Mouse (Mus musculus): Measurements from ENCODE around the gene Hist1h3d. TPM values are rescaled to one million over a fixed set of nuclear protein-coding genes. Genes with fewer than 3 reads are reported as not detected.
"Not testable (repeated sequence)": the region's sequence is repeated elsewhere in the genome, so short reads cannot be mapped to it uniquely, and the experiment has no call there.

Gene Hist1h3d
- polyA plus RNA-seq, 1 experiment from 2014 or later = 6.2 TPM

DNA sequence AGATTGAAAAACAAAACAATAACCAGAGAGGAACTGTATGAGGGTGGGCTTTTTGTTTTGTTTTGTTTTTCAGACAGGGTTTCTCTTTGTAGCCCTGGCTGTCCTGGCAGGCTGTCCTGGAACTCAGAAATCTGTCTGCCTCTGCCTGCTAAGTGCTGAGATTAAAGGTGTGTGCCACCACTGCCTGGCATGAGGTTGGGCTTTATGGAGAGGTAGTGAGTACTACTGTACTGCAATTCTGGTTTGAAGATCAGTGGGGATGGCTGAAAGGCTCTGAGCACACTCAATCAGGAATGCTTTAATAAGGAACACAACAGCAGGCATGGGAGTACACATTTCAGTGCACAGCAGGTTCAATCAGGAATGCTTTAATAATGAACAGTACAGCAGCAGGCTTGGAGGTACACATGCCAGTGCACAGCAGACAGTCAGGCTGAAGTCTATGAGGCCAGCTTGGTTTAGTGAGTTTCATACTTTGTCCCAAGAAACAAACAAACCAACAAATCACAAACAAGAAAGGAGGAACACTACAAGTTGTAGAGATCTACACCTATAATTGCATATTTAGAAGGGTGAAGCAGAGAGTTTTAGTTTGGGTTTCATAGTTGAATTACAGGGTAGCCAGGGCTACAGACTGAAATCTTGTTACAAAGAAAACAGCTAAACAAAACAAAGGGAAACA lies 8.0 kb downstream of the Hist1h3d start:
- Histone ChIP-seq H3K4me3 (peak overlapping the region; percentile 58), H3K4me2 (peak overlapping the region; percentile 78), H3K4me1 (peaks cover 58% of the 10 kb centered on the region), H3K9me3 (replicated peaks) (no peaks in the 10 kb centered on the region), H3K27me3 (replicated peaks) (no peaks in the 10 kb centered on the region), H3K27ac (peak overlapping the region; percentile 100), H3K9ac (peak overlapping the region; percentile 86), H3K36me3 (no peaks in the 10 kb centered on the region)
- no peak for ATAC-seq

DNA sequence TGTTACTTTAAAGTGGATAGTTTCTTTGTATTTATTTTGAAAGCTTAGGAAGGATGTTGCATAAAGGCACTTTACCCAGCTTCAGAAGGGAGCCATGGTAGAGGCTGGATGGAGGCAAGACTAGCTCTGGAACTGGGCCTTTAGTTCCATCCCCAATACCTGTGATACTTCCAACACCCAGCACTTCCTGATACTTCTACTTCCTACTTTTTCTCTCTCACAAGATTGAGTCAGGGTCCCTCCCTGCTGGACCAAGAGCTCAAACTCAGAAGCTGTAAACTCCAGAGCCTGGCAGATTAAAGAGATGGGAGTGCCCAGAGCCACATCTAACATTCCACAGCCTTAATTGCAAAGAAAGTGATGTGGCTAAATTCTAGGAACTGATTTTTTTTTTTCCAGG lies 8.8 kb downstream of the Hist1h3d start:
- no peaks in the 10 kb centered on the region for H3K9me3 ChIP-seq (replicated peaks)
- no peaks in the 10 kb centered on the region for H3K36me3 ChIP-seq
- H3K27ac ChIP-seq = peak overlapping the region; percentile 100
- H3K9ac ChIP-seq = peak overlapping the region; percentile 86
- ATAC-seq = no peak
- H3K27me3 ChIP-seq (replicated peaks) = no peaks in the 10 kb centered on the region
- peaks cover 51% of the 10 kb centered on the region for H3K4me1 ChIP-seq
- H3K4me3 ChIP-seq = peak overlapping the region; percentile 61
- peak overlapping the region; percentile 78 for H3K4me2 ChIP-seq

DNA sequence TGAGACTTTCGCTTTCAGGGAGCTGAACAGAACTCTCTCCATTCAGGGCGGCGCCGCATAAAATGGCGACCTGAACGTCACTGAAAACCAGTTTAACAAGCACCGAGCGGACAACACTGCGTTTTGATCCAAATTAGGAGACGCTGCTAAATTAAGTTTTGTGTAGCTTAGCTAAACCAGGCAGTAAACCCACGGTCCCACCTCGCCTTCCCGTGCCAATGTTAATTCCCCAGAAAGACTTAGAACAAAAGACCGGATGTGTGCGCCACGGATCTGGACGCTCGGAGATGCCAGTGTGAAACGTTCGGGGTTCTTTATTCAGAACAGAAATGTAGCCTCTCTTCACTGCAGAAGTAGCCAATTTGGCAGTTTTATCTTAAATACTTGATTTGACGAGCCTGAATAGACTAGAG lies 9.5 kb downstream of the Hist1h3d start:
- ATAC-seq = peak; percentile 3
- no peaks in the 10 kb centered on the region for H3K36me3 ChIP-seq
- H3K4me2 ChIP-seq = peak overlapping the region; percentile 78
- no peaks in the 10 kb centered on the region for H3K27me3 ChIP-seq (replicated peaks)
- peak overlapping the region; percentile 61 for H3K4me3 ChIP-seq
- H3K9me3 ChIP-seq (replicated peaks) = no peaks in the 10 kb centered on the region
- H3K27ac ChIP-seq = peak overlapping the region; percentile 100
- 0% methylated on average over 21 of the region's 21 CpGs for WGBS (ENCODE audit: insufficient replicate concordance)
- peaks cover 50% of the 10 kb centered on the region for H3K4me1 ChIP-seq
- peak overlapping the region; percentile 86 for H3K9ac ChIP-seq

GRCm38 (mm10) chr13:23585442-23586098 lies 10.0 kb downstream of the Hist1h3d start:
- not testable (repeated sequence) for H3K36me3 ChIP-seq; H3K9me3 ChIP-seq (replicated peaks); H3K27me3 ChIP-seq (replicated peaks)
- H3K4me2 ChIP-seq = peak overlapping the region; percentile 78
- 0% methylated on average over 34 of the region's 36 CpGs for WGBS (ENCODE audit: insufficient replicate concordance)
- ATAC-seq = peak; percentile 78
- H3K27ac ChIP-seq = peak overlapping the region; percentile 100
- peak overlapping the region; percentile 61 for H3K4me3 ChIP-seq
- peak overlapping the region; percentile 86 for H3K9ac ChIP-seq
- H3K4me1 ChIP-seq = peaks cover 45% of the 10 kb centered on the region

- ATAC-seq = no peak
- Histone ChIP-seq H3K9ac (peak overlapping the region; percentile 77), H3K4me3 (peak overlapping the region; percentile 42), H3K4me2 (peak overlapping the region; percentile 78), H3K36me3 (no peaks in the 10 kb centered on the region), H3K9me3 (replicated peaks) (no peaks in the 10 kb centered on the region), H3K4me1 (peaks cover 37% of the 10 kb centered on the region), H3K27me3 (replicated peaks) (no peaks in the 10 kb centered on the region), H3K27ac (peak overlapping the region; percentile 100)
- 4% methylated on average over 22 of the region's 22 CpGs for WGBS (ENCODE audit: insufficient replicate concordance)
Measured at GRCm38 (mm10) chr13:23586099-23586939, 10.8 kb downstream of the Hist1h3d start.

GRCm38 (mm10) chr13:23586940-23587225 lies 11.3 kb downstream of the Hist1h3d start:
- Histone ChIP-seq H3K9me3 (replicated peaks) (no peaks in the 10 kb centered on the region), H3K27ac (peak overlapping the region; percentile 100), H3K4me2 (peak overlapping the region; percentile 78), H3K4me3 (peak overlapping the region; percentile 42), H3K27me3 (replicated peaks) (no peaks in the 10 kb centered on the region), H3K36me3 (no peaks in the 10 kb centered on the region), H3K4me1 (peaks cover 34% of the 10 kb centered on the region), H3K9ac (peak overlapping the region; percentile 77)
- whole genome bisulfite sequencing (ENCODE audit: insufficient replicate concordance) = 5% methylated on average over 1 of the region's 1 CpGs
- ATAC-seq = no peak

GRCm38 (mm10) chr13:23591206-23591605 lies 15.6 kb downstream of the Hist1h3d start:
- H3K4me2 ChIP-seq = no peak overlapping the region
- H3K9ac ChIP-seq = no peak overlapping the region
- H3K36me3 ChIP-seq = no peaks in the 10 kb centered on the region
- H3K27ac ChIP-seq = no peak overlapping the region
- H3K4me1 ChIP-seq = peaks cover 48% of the 10 kb centered on the region
- H3K9me3 ChIP-seq (replicated peaks) = no peaks in the 10 kb centered on the region
- WGBS (ENCODE audit: insufficient replicate concordance) = 83% methylated on average over 7 of the region's 7 CpGs
- no peaks in the 10 kb centered on the region for H3K27me3 ChIP-seq (replicated peaks)
- ATAC-seq = no peak
- H3K4me3 ChIP-seq = no peak overlapping the region

- 59% methylated on average over 7 of the region's 7 CpGs for WGBS (ENCODE audit: insufficient replicate concordance)
- H3K27ac ChIP-seq = not testable (repeated sequence)
Measured at GRCm38 (mm10) chr13:23591886-23592285, 16.3 kb downstream of the Hist1h3d start.

GRCm38 (mm10) chr13:23592614-23593013 lies 17.1 kb downstream of the Hist1h3d start:
- 78% methylated on average over 7 of the region's 7 CpGs for WGBS (ENCODE audit: insufficient replicate concordance)
- ATAC-seq = no peak
- Histone ChIP-seq H3K4me2 (peak overlapping the region; percentile 14; the same call in 1 of the 2 replicates), H3K9ac (peak overlapping the region; percentile 53), H3K4me3 (no peak overlapping the region), H3K27me3 (replicated peaks) (no peaks in the 10 kb centered on the region), H3K9me3 (replicated peaks) (no peaks in the 10 kb centered on the region), H3K27ac (peak overlapping the region; percentile 78), H3K36me3 (no peaks in the 10 kb centered on the region), H3K4me1 (peaks cover 53% of the 10 kb centered on the region)

More at GRCm38 (mm10) chr13:23591886-23592285, 16.3 kb downstream of the Hist1h3d start:
- not testable (repeated sequence) for H3K36me3 ChIP-seq; H3K27me3 ChIP-seq (replicated peaks); H3K4me3 ChIP-seq; ATAC-seq; H3K9ac ChIP-seq; H3K9me3 ChIP-seq (replicated peaks); H3K4me2 ChIP-seq
- peaks cover 50% of the 10 kb centered on the region for H3K4me1 ChIP-seq

GRCm38 (mm10) chr13:23593051-23593770 lies 17.6 kb downstream of the Hist1h3d start:
- H3K4me3 ChIP-seq = no peak overlapping the region
- H3K4me2 ChIP-seq = peak overlapping the region; percentile 14
- H3K27me3 ChIP-seq (replicated peaks) = no peaks in the 10 kb centered on the region
- peak overlapping the region; percentile 53 for H3K9ac ChIP-seq
- ATAC-seq = no peak
- H3K4me1 ChIP-seq = peaks cover 56% of the 10 kb centered on the region
- H3K36me3 ChIP-seq = no peaks in the 10 kb centered on the region
- peak overlapping the region; percentile 78 for H3K27ac ChIP-seq
- WGBS (ENCODE audit: insufficient replicate concordance) = 31% methylated on average over 5 of the region's 5 CpGs
- no peaks in the 10 kb centered on the region for H3K9me3 ChIP-seq (replicated peaks)

- Histone ChIP-seq H3K9ac (peak overlapping the region; percentile 66), H3K27ac (peak overlapping the region; percentile 93), H3K4me2 (peak overlapping the region; percentile 54), H3K36me3 (no peaks in the 10 kb centered on the region), H3K4me1 (peaks cover 56% of the 10 kb centered on the region), H3K27me3 (replicated peaks) (no peaks in the 10 kb centered on the region), H3K9me3 (replicated peaks) (no peaks in the 10 kb centered on the region), H3K4me3 (peak overlapping the region; percentile 9; the same call in 1 of the 2 replicates)
- WGBS (ENCODE audit: insufficient replicate concordance) = 45% methylated on average over 2 of the region's 2 CpGs
- peak; percentile 48 for ATAC-seq
Measured at GRCm38 (mm10) chr13:23595185-23595584, 19.6 kb downstream of the Hist1h3d start.

All from liver, embryonic 12.5 days (tissue).